Mouse (Mus musculus): Measurements from ENCODE around the gene Ccdc146.

DNA sequence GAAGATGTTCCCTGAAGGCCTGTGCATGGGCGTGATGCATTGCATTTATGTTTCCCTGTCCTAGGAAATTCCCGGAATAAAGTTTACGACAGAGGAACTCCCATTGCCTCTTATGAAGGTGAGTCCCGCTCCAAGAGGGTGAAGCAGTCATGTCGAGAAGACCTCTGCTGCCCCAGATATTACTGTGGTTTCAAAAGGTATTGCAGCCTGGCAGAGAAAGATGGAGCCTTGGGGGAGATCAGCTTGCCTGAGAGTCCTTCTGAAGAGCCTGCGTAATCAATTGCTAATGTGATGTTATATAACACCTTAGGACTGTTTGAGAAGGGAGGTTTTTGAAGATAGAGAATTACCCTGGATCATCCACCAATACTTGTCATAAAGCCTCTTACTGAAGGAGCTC, 166.7 kb downstream of the Ccdc146 start:
- TF ChIP-seq EP300 (IDR thresholded peaks at IDR 0.05; ENCODE audit: low read depth) (no peak), CTCF (IDR thresholded peaks at IDR 0.05; ENCODE audit: low read depth) (peak; percentile 55)

All from liver, postnatal 0 days (tissue).